Mouse (Mus musculus): ENCODE measurements at regions not wholly inside any gene's neighbourhood (a gene's known extent, or its start where the extent isn't known, plus 50 kb on each side); places are given as distances from the start of the nearest gene placed in this dataset.

DNA sequence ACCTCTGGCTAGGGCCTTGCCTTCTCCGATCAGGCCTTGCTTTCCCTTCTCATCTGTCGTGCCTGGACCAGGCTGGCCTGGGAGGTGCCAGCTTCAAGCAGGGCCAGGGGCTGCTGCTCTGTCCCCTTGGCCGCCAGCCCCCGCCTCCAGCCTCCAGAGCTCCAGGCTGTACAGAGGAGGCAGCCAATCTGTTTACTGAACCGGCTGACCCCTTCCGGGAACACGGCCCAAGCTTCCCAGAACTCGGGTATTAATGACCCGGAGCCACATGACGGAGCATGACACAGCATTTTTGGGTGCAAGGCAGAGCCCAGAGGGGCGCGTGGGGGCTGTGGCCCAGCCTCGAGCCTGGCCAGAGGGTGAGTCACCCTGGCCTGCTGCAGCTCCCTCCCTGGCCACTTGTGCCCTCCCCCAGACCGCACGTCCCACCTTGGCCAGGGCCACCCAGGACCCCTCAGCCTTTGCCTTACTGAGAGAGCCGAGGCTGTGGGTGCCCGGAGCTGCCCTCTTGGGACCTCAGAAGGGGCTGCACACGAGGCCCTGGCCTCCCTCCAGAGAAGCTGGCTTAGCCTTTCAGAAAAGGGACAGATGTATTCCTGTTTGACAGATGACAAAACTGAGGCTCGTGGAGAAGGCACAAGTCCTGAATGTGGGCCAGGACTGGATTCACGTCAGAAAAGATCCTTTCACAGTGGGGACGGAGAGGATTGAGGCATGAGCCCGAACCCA, 75.6 kb upstream of the Tmem189 start:
- intact Hi-C loops (cut with DNase I) = no loop called here

DNA sequence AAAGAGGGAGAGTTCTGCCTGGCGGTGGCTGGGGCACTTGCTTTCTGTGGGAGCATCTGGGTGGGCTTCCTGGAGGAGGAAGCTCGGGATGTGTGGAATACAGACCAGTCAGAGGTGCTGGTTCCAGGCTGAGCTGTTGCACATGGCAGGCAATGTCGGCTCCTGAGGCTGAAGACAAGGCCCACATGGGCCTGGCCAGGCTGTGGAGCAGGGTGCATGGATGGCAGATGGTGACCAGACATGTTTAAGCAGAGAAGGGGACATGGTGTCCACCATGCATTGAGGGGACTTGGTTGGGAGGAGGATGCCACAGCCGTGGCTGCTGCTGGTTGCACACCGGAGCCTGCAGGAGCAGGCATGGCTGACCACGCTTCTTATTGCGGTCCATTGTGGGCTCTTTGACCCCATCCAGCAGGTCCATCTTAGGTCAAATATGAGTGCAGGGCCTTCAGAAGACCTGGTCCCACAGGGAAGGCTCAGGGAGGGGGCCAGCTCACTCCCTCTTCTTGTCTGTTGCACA, 74.3 kb upstream of the Tmem189 start:
- intact Hi-C loops (cut with DNase I) = no loop called here
- no peak for DNase-seq (ENCODE audit: low spot score in 2 of 2)

More for the DNA sequence above, 75.6 kb upstream of the Tmem189 start:
- peak; percentile 63 to 72 for DNase-seq (ENCODE audit: low spot score in 2 of 2)

DNA sequence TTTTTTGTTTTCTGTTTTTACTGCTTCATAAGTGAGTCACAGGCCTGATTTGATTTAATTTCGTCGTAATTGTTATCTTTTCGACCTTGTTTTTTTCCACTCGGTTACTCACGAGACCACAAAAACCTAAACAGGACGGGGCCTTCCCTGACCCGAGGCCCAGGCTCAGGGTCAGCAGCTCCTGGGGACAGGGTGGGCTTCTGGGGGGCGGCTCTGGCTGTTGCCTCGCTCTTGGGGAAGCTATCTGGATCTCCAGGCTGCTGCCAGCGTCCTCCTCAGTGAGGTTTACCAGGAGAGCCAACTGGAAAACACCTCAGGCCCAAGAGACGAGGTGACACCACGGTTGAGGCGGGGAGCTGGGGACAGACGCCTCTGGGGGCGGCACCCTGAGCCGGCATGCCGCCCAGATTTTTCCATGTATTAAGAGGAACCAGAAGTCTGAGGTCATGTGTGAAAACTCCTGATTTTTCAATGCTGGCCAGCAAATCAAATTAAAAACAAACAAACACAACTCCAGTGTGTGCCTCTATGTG, 71.8 kb upstream of the Tmem189 start:
- intact Hi-C loops (cut with DNase I) = no loop called here
- no peak for DNase-seq (ENCODE audit: low spot score in 2 of 2)

DNA sequence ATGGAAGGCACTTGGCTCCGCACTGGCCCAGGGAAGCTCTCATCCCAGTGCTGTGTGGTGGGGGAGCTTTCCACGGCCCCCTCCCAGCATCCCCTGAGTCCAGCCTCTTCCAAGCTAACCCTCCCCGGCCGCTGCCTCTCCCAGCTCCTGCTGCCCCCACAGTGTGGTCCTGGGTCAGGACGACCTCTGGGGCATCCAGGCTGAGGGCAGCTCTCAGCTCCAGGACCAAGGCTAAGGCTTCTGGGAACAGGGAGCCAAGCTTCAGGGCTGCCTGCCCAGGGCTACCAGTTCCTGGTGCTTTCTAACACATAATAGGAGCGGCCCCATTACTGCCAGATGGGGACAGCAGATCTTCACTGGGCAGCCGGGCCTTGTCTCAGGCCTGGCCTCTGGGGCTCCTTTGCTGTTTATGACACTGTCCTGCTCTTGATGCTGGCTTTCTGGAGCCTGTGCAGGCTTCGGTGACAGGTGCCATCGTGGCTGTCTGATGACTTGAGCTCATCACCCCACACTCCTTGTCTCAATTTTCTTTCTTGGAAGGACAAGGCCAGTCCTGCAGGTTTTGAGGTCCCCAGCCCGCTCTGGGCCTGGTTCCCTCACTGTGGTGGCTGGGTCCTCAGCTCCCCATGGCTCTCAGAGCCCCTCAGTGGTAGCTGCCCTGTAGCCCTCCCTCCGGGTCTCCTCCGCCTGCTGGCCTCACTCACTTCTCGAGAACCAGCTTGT, 71.2 kb upstream of the Tmem189 start:
- intact Hi-C loops (cut with DNase I) = no loop called here
- DNase-seq (ENCODE audit: low spot score in 2 of 2) = no peak

DNA sequence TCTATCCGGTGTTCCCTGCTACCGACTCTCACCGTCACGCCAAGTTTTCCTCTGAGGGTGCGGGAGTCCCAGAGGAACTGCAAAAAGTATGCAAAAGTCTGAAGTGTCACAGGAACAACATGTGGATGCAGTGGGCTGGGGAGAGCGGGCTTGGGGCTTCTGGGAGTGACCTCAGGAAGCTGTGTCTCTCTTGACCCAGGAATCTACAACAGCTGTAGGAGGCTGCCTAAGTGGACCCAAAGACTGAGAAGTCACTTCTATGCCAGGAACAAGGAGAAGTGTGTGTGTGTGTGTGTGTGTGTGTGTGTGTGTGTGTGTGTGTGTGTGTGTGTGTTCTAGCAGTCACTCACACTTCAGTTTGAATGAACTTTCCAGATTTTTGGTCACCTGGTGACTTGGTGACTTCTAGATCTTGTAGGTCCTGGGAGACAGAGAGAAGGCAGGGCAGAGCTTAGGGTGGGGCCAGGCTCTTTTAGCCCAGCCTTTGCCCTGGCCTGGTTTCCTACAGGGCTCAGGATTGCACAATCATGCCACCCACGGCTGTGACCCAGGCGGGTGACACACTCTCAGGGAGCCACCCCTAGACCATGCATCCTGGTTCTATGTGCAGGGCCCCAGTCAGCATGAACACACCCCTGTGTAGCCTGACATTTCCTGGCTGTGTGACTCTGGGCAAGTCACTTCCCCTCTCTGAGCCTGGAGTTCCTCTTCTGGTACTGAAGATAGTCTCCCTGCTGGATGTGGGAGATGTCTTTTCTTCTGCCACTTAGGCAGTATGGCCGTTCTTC, 70.2 kb upstream of the Tmem189 start:
- peak in 1 of 2 experiments; percentile 31 for DNase-seq (ENCODE audit: low spot score in 2 of 2)
- intact Hi-C loops (cut with DNase I) = no loop called here

DNA sequence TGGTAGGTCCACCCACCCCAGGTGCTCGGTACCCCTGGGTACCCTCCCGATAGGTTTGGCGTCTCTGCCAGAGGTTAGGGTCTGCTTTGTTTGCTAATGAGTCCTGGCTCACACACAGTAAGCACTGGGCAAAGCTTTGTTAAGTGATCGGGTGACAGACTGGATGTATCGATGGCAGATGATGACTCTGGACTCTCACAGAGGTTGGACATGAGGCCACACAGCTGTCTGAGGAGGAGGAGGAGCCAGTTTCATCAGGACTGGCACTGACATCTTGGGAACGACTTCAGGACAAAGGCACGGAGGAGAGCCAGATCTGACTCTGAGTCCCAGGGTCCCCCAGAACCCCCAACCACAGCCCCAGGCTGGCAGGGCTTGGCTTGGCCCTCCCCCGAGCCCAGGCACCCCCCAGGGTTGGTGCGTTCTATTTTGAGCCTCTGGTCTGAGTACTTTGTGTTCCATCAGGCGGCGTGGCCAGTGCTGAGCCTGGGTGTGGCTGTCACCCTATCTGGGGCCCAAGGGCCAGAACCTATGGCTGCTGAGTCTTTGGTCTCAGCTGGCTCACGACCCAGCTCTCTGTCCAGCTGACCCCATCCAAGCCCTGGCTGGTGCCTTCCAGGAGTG, 67.6 kb upstream of the Tmem189 start:
- intact Hi-C loops (cut with DNase I) = no loop called here

DNA sequence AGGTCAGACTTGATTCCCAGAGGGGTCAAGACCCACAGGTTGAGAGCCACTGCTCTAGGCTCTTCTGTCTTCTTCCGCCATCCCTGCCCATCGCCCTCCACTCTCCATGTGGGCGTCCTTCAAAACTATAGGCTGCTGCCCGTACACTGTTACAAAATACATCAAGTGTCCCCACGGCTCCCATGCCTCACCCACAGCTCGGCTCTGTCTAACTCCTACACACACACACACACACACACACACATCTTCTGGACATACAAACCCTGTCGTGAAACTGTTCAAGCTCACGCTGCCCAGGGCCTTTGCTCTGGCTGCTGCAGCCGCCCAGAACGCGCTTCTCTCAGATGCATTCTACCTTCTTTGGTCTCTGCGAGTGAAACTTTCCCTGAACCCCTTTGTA, 67.1 kb upstream of the Tmem189 start:
- no peak for DNase-seq (ENCODE audit: low spot score in 2 of 2)
- intact Hi-C loops (cut with DNase I) = no loop called here

More for the DNA sequence above, 67.6 kb upstream of the Tmem189 start:
- no peak for DNase-seq (ENCODE audit: low spot score in 2 of 2)

DNA sequence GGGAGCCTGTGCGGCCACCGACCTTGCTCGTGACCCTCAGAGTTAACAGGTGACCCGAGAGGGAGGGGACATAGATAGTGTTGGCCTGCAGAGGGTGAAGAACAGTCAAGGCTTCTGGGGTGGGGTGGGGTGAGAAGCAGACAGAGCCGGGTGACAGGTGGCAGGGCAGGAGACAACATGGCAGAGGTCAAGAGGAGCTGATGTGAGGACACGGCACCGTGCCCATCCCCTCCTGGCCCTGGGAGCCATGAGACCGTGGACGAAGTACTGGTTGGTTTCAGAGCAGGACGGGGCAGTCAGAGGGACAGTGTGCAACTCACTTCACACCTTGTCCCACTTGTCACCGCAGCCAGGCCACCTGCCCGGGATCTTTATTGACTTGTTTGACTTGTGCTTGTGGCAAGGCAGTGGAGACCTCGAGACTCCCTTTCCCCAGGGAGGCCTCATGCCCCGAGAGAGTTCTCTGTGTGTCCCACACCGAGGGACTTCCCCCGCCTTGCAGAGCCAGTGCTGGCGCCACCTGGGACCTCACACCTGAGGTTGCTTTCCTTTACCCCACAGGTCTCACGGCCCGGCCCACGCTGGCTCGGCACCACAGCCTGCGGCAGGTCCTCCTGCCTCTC, 65.4 kb upstream of the Tmem189 start:
- DNase-seq (ENCODE audit: low spot score in 2 of 2) = no peak
- intact Hi-C loops (cut with DNase I) = no loop called here

DNA sequence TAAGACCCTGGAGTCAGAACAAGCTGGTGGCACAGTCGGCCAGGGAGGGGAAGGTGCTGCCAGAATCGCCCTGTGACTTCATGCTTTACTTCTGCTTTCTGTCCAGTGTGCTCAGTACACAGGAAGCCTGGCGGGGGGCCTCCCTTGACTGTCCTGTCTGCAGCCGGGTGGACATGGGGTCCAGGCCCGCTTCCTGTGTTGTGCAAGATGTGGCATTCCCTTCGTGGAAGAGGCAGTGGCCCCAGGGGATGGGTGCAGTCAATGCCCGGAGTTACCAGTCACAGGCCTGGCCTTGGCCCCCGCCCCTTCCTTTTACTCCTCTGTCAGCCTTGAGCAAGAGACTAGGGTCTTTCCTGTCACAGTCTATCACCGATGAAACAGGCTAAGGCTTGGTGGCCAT, 64.3 kb upstream of the Tmem189 start:
- peak; percentile 63 to 77 for DNase-seq (ENCODE audit: low spot score in 2 of 2)
- intact Hi-C loops (cut with DNase I) = no loop called here

DNA sequence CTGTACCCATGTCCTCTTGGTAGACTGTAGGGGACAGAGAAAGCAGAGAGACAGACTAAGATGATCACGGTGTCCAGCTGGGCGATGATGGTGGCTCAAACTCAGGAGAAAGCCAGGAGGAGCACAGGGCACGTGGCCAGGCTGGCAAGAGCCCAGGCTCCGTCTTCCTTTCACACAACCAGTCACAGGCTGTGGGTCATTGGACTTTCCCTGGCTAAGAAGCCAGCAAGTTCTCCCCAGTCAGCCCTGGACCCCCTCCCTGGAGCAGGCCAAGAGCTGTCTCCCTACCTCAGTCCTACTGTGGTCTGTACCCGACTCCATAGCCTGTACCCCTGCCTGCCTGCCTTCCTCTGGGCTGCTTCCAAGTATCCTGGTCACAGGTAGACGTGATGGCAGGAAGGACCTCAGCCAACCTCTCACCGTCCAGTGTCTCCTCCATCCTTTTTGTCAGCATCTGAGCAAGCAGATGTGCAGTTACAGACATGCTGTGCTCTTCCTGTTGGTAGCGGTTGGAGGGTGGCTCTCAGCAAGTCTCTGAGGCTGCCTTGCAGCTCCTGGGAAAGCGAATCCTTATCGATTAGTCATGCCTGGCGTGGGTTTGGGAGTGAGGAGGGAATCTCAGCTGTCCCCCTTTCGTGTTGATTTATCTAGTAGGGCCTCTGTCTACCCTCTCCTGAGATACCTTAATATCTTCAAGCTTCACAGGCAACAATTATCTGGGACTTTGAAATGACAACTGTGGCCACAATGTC, 63.4 kb upstream of the Tmem189 start:
- intact Hi-C loops (cut with DNase I) = no loop called here
- DNase-seq (ENCODE audit: low spot score in 2 of 2) = peak in 1 of 2 experiments; percentile 58

DNA sequence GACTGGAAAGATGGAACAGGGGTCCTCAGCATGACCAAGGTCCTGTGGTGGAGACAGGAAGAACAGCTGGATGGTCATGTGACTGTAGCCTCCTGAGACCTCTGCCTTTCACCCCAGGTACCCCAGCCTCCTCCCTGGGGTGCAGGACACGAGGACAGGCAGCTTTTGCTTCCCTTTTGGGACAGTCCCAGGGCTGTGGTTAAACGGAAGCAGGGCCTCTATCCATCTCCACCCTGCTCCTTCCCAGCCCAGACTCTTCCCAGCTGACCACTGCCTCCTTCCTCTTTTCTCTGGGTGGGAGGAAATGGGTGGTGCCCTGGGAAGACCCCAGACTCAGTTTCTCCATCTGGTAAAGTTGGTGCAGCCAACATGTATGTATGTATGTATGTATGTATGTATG, 62.0 kb upstream of the Tmem189 start:
- no peak for DNase-seq (ENCODE audit: low spot score in 2 of 2)
- intact Hi-C loops (cut with DNase I) = no loop called here

DNA sequence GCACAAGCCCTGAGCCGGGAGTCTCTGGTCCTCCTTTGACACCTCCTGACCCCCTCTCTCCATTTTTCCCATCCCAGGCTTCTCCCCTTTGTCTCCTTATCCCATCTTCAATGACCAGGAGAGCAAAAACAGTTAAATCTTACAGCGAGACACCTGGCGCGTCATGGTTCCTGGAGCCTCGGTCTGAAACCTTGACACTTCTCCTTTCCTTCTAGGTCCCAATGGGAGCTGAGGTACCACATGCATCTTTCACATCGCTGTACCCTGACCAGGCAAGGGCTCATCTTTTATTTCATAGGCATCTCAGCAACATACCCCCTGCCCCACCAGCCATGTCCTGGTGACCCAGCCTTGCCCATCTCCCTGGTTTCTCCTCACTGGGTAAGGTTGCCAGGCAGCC, 58.7 kb upstream of the Tmem189 start:
- no peak for DNase-seq (ENCODE audit: low spot score in 2 of 2)
- intact Hi-C loops (cut with DNase I) = no loop called here

DNA sequence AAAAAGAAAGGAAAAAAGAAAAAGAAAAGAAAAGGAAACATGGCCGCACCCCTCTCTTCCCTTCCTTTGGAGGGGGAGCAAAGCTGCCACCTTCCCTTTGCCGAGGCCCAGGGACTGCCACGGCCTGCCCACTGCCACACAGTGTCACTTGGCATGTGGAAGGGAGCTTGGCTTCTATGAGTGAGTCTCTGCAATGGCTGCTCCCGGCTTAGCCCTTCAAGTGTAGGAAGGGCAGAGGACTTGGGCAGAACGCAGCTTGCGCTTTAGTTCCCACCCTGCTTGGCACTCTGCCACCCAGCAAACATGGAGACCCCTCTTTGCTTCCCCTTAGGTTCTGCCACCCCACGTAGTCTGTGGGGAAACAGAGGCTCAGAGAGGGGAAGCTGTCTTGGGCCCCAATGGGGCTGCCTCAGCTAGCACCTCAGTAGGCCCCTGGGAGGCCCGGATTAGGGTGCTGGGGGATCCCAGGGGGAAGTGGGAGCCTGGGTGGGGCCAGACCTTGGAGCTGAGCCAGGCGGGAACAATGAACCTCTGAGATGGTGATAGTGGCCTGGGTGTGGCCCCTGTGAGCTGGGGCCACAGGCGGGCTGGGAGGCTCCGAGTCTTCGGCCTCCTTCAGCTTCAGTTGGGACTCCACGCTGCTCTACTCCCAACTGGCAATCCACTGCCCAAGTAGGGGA, 57.7 kb upstream of the Tmem189 start:
- intact Hi-C loops (cut with DNase I) = no loop called here
- no peak for DNase-seq (ENCODE audit: low spot score in 2 of 2)

DNA sequence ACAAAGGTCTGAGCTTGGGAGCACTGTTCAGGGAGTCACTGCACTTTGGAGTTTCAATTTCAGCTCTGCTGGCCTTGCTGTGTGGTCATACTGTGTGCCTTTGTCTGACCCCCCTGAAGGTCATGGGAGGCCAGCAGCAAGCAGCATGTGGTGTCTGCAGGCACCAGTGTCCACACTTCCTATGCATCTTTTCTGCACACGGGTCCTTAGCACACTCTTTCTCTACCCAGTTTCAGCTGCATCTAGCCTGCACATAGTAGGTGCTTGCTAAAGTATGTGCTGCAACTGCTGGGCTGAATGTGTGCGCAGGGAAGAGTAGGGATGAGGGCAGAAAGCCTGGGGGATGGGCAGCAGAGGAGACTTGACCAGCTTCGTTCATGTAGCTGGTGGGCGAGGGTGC, 56.7 kb upstream of the Tmem189 start:
- intact Hi-C loops (cut with DNase I) = no loop called here
- no peak for DNase-seq (ENCODE audit: low spot score in 2 of 2)

DNA sequence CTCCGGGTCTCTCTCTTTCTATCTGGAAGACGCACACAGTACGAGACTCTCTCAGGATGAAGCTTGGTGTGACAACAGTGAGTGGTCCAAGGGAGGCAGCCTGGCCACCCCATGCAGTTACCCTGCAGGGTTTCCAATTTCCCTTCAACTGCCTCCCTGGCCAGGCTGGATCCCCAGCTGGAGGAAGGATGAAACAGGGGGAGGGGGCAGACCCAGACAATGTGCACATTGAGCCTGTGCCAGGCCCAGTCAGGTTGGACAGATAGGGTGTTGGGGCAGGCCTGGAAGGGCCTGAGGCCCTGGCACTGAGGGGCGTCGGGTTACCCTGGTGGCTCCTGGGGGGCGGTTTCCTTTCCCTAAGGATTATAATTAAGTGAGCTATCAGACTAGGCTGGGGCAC, 55.8 kb upstream of the Tmem189 start:
- intact Hi-C loops (cut with DNase I) = no loop called here
- DNase-seq (ENCODE audit: low spot score in 2 of 2) = no peak

DNA sequence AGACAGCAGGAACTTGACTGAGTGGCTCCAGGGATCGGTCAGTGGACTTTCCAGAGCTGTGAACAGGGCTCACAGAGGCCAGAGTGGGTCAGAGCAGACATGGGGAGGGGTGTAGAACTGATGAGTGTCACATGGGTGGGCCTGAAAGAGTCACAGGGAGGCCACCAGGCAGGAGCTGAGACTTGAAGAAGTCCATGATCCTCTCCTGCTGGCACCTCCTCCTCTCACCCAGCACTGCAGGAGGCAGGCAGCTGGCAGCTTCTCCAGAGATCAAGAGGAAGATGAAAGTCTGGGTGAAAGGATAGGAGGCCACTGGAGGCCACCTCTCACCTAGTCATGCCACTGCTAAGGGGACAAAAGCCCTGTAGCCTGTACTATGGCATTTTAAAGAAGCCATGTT, 54.5 kb upstream of the Tmem189 start:
- intact Hi-C loops (cut with DNase I) = no loop called here
- no peak for DNase-seq (ENCODE audit: low spot score in 2 of 2)

DNA sequence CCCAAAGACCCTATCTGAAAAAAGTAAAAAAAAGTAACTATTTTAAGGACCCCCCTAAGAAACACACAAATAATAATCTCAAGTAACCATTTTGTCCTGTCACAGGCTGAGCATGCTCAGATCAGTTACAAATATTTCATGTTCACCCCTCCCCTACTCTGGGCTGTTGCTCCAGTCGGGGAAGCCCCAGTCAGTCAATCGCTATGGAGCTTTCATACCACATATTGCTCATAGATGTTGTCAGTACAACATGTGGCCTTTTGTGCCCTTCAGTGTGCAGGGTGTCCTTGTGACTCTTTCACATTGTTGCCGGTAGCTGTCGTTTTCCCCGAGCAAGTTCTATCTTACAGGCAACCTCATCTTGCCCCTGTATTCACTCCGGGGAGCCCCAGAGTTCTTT, 52.9 kb upstream of the Tmem189 start:
- intact Hi-C loops (cut with DNase I) = no loop called here
- no peak for DNase-seq (ENCODE audit: low spot score in 2 of 2)
